Comparison of ENCODE assay signal across 7 mouse cellular contexts in genomic region chr4:111721121-111721840, GRCm38 (mm10). TPM values are rescaled to one million over a fixed set of nuclear protein-coding genes. Genes with fewer than 3 reads are reported as not detected.
DNase-seq lines count a peak whose midpoint lies in the region; ATAC-seq and TF ChIP-seq lines count a peak whose summit lies in the region.

No protein-coding gene starts in this region.

- POLR2A ChIA-PET in Patski (lab: Charles Lee), result no interaction called here

- WGBS in heart, postnatal 0 days, result 35% methylated on average over 4 of the region's 4 CpGs
- 24% methylated on average over 4 of the region's 4 CpGs for WGBS in limb, embryonic 13.5 days
- WGBS in midbrain, embryonic 12.5 days, result 19% methylated on average over 4 of the region's 4 CpGs

- no peaks in the 10 kb centered on the region for H3K27me3 ChIP-seq in Patski
- no peaks in the 10 kb centered on the region for H3K27me3 ChIP-seq in heart, postnatal 0 days (ENCODE audit: control insufficient read depth, insufficient read depth, low read length)
- no peaks in the 10 kb centered on the region for H3K27me3 ChIP-seq in limb, embryonic 13.5 days
- no peaks in the 10 kb centered on the region for H3K27me3 ChIP-seq in midbrain, embryonic 12.5 days

- TF ChIP-seq EP300 in heart, postnatal 0 days (IDR thresholded peaks at IDR 0.05; ENCODE audit: low read depth), result no peak

- H3K9ac ChIP-seq in heart, postnatal 0 days (replicated peaks; ENCODE audit: low read depth, low read length), result peak overlapping the region; percentile 84; the same call in 1 of the 2 replicates
- H3K9ac ChIP-seq in limb, embryonic 13.5 days, result peak overlapping the region; percentile 82
- 0 out of 2 replicates have a peak overlapping the region, but pooled peaks have one; percentile 7 for H3K9ac ChIP-seq in midbrain, embryonic 12.5 days (replicated peaks)

- peak overlapping the region; percentile 95 for H3K27ac ChIP-seq in heart, postnatal 0 days (ENCODE audit: low read depth)
- H3K27ac ChIP-seq in limb, embryonic 13.5 days, result peak overlapping the region; percentile 84
- peak overlapping the region; percentile 26; the same call in 1 of the 2 replicates for H3K27ac ChIP-seq in midbrain, embryonic 12.5 days (replicated peaks)

- H3K36me3 ChIP-seq in heart, postnatal 0 days (replicated peaks; ENCODE audit: control insufficient read depth, insufficient read depth, low read length), result 0 out of 2 replicates have a peak, but pooled peaks cover 5% of the 10 kb centered on the region
- H3K36me3 ChIP-seq in limb, embryonic 13.5 days, result no peaks in the 10 kb centered on the region
- no peaks in the 10 kb centered on the region for H3K36me3 ChIP-seq in midbrain, embryonic 12.5 days

- peak overlapping the region; percentile 84 for H3K4me2 ChIP-seq in heart, postnatal 0 days (ENCODE audit: low read depth, low read length)
- H3K4me2 ChIP-seq in limb, embryonic 13.5 days (replicated peaks), result peak overlapping the region; percentile 72
- H3K4me2 ChIP-seq in midbrain, embryonic 12.5 days (replicated peaks), result peak overlapping the region; percentile 76

- TF ChIP-seq CTCF in Patski (IDR thresholded peaks at IDR 0.05), result no peak
- no peak for TF ChIP-seq CTCF in heart, postnatal 0 days (IDR thresholded peaks at IDR 0.05; ENCODE audit: low read depth)

- in situ Hi-C loops in Patski (cut with MboI; ENCODE audit: low pct_unique_long_range_greater_than_20kb), result no loop called here

- CTCF ChIA-PET in Patski (lab: Charles Lee), result interaction anchor here (1.0 to 1.7 kb wide), 3 partner anchors 9 to 44 kb away, joined by 3 read pairs; no protein-coding TSS in a partner anchor

- DNase-seq in Patski (ENCODE audit: low read depth, low spot score), result no peak
- DNase-seq in embryo, embryonic 9.5 days (ENCODE audit: extremely low spot score), result peak; percentile 24
- peak; percentile 55 for DNase-seq in heart, postnatal 0 days (ENCODE audit: low spot score)
- DNase-seq in thymus, postnatal 10 days (ENCODE audit: low spot score in 2 of 2), result peak; percentile 37

- peak; percentile 69 for ATAC-seq in Patski
- no peak for ATAC-seq in heart, postnatal 0 days (ENCODE audit: insufficient read depth, low read depth)
- no peak for ATAC-seq in limb, embryonic 13.5 days (ENCODE audit: low FRiP score, low read depth)
- 0 out of 2 replicates have a peak, but pooled peaks have one; percentile 7 for ATAC-seq in midbrain, embryonic 12.5 days (ENCODE audit: low FRiP score, low read depth)
- ATAC-seq in frontal cortex, adult (ENCODE audit: low TSS enrichment), result no peak

- H3K4me3 ChIP-seq in heart, postnatal 0 days (ENCODE audit: low read depth, low read length), result peak overlapping the region; percentile 98
- H3K4me3 ChIP-seq in limb, embryonic 13.5 days, result peak overlapping the region; percentile 90
- H3K4me3 ChIP-seq in midbrain, embryonic 12.5 days, result peak overlapping the region; percentile 87

- peaks cover 10% of the 10 kb centered on the region; the same call in 1 of the 2 replicates for H3K4me1 ChIP-seq in heart, postnatal 0 days (ENCODE audit: control insufficient read depth, insufficient read depth)
- H3K4me1 ChIP-seq in limb, embryonic 13.5 days, result peaks cover 14% of the 10 kb centered on the region
- H3K4me1 ChIP-seq in midbrain, embryonic 12.5 days, result peaks cover 10% of the 10 kb centered on the region

- H3K9me3 ChIP-seq in heart, postnatal 0 days (replicated peaks; ENCODE audit: control insufficient read depth, low read length), result no peaks in the 10 kb centered on the region
- H3K9me3 ChIP-seq in limb, embryonic 13.5 days, result no peaks in the 10 kb centered on the region
- no peaks in the 10 kb centered on the region for H3K9me3 ChIP-seq in midbrain, embryonic 12.5 days

RNA-seq across cellular contexts. Expression of gene Spata6, which starts 1.5 kb away (rescaled TPM):
- 37.8 TPM for polyA plus RNA-seq in Patski (2021)
- total RNA-seq in heart, postnatal 0 days (2014; rRNA removed; ENCODE audit: low replicate concordance), result 16.2 and 96.1 TPM in 2 replicates
- polyA plus RNA-seq in heart, postnatal 0 days (2015; fragmentation: Nextera tagmentation; extraction: Ambion mirVana), result 13.6 and 14.3 TPM in 2 replicates
- 32.1 and 34.9 TPM in 2 replicates for polyA plus RNA-seq in limb, embryonic 13.5 days (2015; fragmentation: Nextera tagmentation; extraction: Ambion mirVana)
- polyA plus RNA-seq in midbrain, embryonic 12.5 days (2016; fragmentation: Nextera tagmentation; extraction: Ambion mirVana), result 23.8 and 27.3 TPM in 2 replicates

Comparison
In these comparisons a context has a peak if more than half of its experiments do, and no peak if none do; other contexts are left out.
1. ATAC-seq: peak in Patski (single experiment) and midbrain, embryonic 12.5 days (single experiment); none in heart, postnatal 0 days (single experiment), limb, embryonic 13.5 days (single experiment) and frontal cortex, adult (single experiment).
2. H3K27ac ChIP-seq: peak in every context shown above with its lines; median percentile 95 in heart, postnatal 0 days; 84 in limb, embryonic 13.5 days; 26 in midbrain, embryonic 12.5 days.
3. H3K9ac ChIP-seq: peak in every context shown above with its lines; median percentile 84 in heart, postnatal 0 days; 82 in limb, embryonic 13.5 days; 7 in midbrain, embryonic 12.5 days.
4. Peak in every context shown above with its lines, with median percentiles within 50 percentile points of each other: H3K4me2 ChIP-seq and H3K4me3 ChIP-seq.